Mouse (Mus musculus) ES-Bruce4 (cell line): ENCODE data around the gene Btbd1.

ENCODE experiments used
- CTCF ChIP-seq: IDR thresholded peaks from one replicate; pipeline ENCODE4 v1.8.1; 2011; ENCODE audit warnings: low read depth, low read length
- EP300 ChIP-seq: IDR thresholded peaks from 2 replicates; pipeline ENCODE4 v1.6.1; 2011; ENCODE audit warnings: low read depth, low read length; ENCODE audit not compliant: insufficient read depth
- POLR2A ChIP-seq: IDR thresholded peaks from one replicate; pipeline ENCODE4 v1.8.1; 2011; ENCODE audit warnings: low read length; ENCODE audit not compliant: insufficient read depth

GRCm38 (mm10) chr7:81763110-81763845, 66.0 kb downstream of the Btbd1 start:
- peak; percentile 52 for TF ChIP-seq CTCF
- TF ChIP-seq POLR2A, result no peak
- TF ChIP-seq EP300, result no peak
